Comparison of ENCODE assay signal across 32 mouse cellular contexts in genomic region chr15:12362001-12362700, GRCm38 (mm10). TPM values are rescaled to one million over a fixed set of nuclear protein-coding genes. Genes with fewer than 3 reads are reported as not detected.
DNase-seq lines count a peak whose midpoint lies in the region; ATAC-seq lines count a peak whose summit lies in the region.
"Had no signal": no experiment of that assay in that cellular context is flagged by ENCODE, and none has a peak within 500 bp of the region (broad histone marks: within the 10 kb centered on the region; RNA-seq: fewer than 3 reads in every experiment).

No protein-coding gene starts in this region.

- no peak for ATAC-seq in embryonic facial prominence, embryonic 14.5 days (ENCODE audit: low read depth)
- ATAC-seq: forebrain, postnatal 0 days; hindbrain, postnatal 0 days; intestine, embryonic 16.5 days had no signal

- H3K9ac ChIP-seq in embryonic facial prominence, embryonic 14.5 days (ENCODE audit: low read depth, low read length), result 0 out of 2 replicates have a peak overlapping the region, but pooled peaks have one; percentile 10
- H3K9ac ChIP-seq: embryonic facial prominence, embryonic 12.5 days; forebrain, postnatal 0 days; heart, embryonic 15.5 days; hindbrain, embryonic 12.5 days; liver, embryonic 15.5 days; lung, embryonic 15.5 days; neural tube, embryonic 13.5 days had no signal

- no peak overlapping the region for H3K27ac ChIP-seq in embryonic facial prominence, embryonic 14.5 days (replicated peaks; ENCODE audit: low read depth, low read length)
- H3K27ac ChIP-seq in embryonic facial prominence, embryonic 10.5 days (replicated peaks), result no peak overlapping the region
- H3K27ac ChIP-seq: embryonic facial prominence, embryonic 12.5 days; heart, embryonic 10.5 days; heart, embryonic 15.5 days; hindbrain, embryonic 12.5 days; hindbrain, postnatal 0 days; liver, embryonic 15.5 days; lung, embryonic 15.5 days; midbrain, embryonic 10.5 days; neural tube, embryonic 13.5 days had no signal

- no peaks in the 10 kb centered on the region for H3K9me3 ChIP-seq in embryonic facial prominence, embryonic 14.5 days (ENCODE audit: control insufficient read depth, low read length)
- H3K9me3 ChIP-seq in embryonic facial prominence, embryonic 10.5 days, result no peaks in the 10 kb centered on the region
- H3K9me3 ChIP-seq: embryonic facial prominence, embryonic 12.5 days; G1E; heart, embryonic 10.5 days; heart, embryonic 15.5 days; hindbrain, embryonic 12.5 days; liver, embryonic 15.5 days; lung, embryonic 15.5 days; midbrain, embryonic 10.5 days; neural tube, embryonic 13.5 days had no signal

- H3K27me3 ChIP-seq in embryonic facial prominence, embryonic 14.5 days (replicated peaks; ENCODE audit: control insufficient read depth, insufficient read depth, low read length), result no peaks in the 10 kb centered on the region
- no peaks in the 10 kb centered on the region for H3K27me3 ChIP-seq in embryonic facial prominence, embryonic 10.5 days (replicated peaks; ENCODE audit: low read depth, poor library complexity, severe bottlenecking)
- H3K27me3 ChIP-seq: embryonic facial prominence, embryonic 12.5 days; heart, embryonic 15.5 days; hindbrain, embryonic 12.5 days; liver, embryonic 15.5 days; lung, embryonic 15.5 days; neural tube, embryonic 13.5 days had no signal

- 89% methylated on average over 14 of the region's 14 CpGs for WGBS in embryonic facial prominence, embryonic 14.5 days
- WGBS in embryonic facial prominence, embryonic 10.5 days, result 91% methylated on average over 14 of the region's 14 CpGs

- no peak overlapping the region for H3K4me3 ChIP-seq in embryonic facial prominence, embryonic 14.5 days (ENCODE audit: low read depth, low read length)
- no peak overlapping the region for H3K4me3 ChIP-seq in embryonic facial prominence, embryonic 10.5 days
- H3K4me3 ChIP-seq: embryonic facial prominence, embryonic 12.5 days; erythroblast, embryonic 14.5 days; heart, embryonic 10.5 days; heart, embryonic 15.5 days; hindbrain, embryonic 12.5 days; liver, embryonic 15.5 days; lung, embryonic 15.5 days; midbrain, embryonic 10.5 days; neural tube, embryonic 13.5 days had no signal

- peaks cover 16% of the 10 kb centered on the region for H3K36me3 ChIP-seq in embryonic facial prominence, embryonic 14.5 days (ENCODE audit: control insufficient read depth, insufficient read depth, low read length)
- H3K36me3 ChIP-seq in embryonic facial prominence, embryonic 10.5 days (replicated peaks), result peaks cover 18% of the 10 kb centered on the region
- H3K36me3 ChIP-seq: embryonic facial prominence, embryonic 12.5 days; hindbrain, embryonic 12.5 days; liver, embryonic 15.5 days had no signal

- H3K4me2 ChIP-seq in embryonic facial prominence, embryonic 14.5 days (ENCODE audit: low read depth, low read length), result no peak overlapping the region
- H3K4me2 ChIP-seq: embryonic facial prominence, embryonic 12.5 days; heart, embryonic 15.5 days; hindbrain, embryonic 12.5 days; liver, embryonic 15.5 days; lung, embryonic 15.5 days; neural tube, embryonic 13.5 days had no signal

- no peaks in the 10 kb centered on the region for H3K4me1 ChIP-seq in embryonic facial prominence, embryonic 14.5 days (ENCODE audit: control insufficient read depth, insufficient read depth, low read length)
- H3K4me1 ChIP-seq in embryonic facial prominence, embryonic 10.5 days, result peaks cover 8% of the 10 kb centered on the region
- H3K4me1 ChIP-seq: embryonic facial prominence, embryonic 12.5 days had no signal

- DNase-seq in embryonic facial prominence, embryonic 14.5 days (ENCODE audit: low spot score), result no peak
- DNase-seq in embryonic facial prominence, embryonic 10.5 days (ENCODE audit: low spot score), result no peak
- peak; percentile 37 to 81 for DNase-seq in layer of hippocampus, adult 18-20 months (ENCODE audit: low spot score in 2 of 2)
- DNase-seq in layer of hippocampus, postnatal 25 days (ENCODE audit: extremely low spot score in 1 of 2, low spot score in 1 of 2), result no peak
- DNase-seq in layer of hippocampus, postnatal 36 days, result peak; percentile 35 to 58
- DNase-seq in B cell, adult 2 months, result no peak
- no peak for DNase-seq in adrenal gland, adult 8-10 months
- DNase-seq: adrenal gland, postnatal 10 days; cerebellum, adult 11 months; cerebellum, adult 9-10 months; cerebellum, postnatal 36 days; forebrain, postnatal 0 days; gastrocnemius, postnatal 14 days; kidney, postnatal 14 days; liver; right cerebral cortex, postnatal 14 days had no signal

RNA-seq across cellular contexts. Expression of gene 1810049J17Rik, which starts 40.5 kb away (rescaled TPM):
- polyA plus RNA-seq in embryonic facial prominence, embryonic 14.5 days (2014; fragmentation: Nextera tagmentation; extraction: Ambion mirVana), result 2.1 and 2.9 TPM in 2 replicates
- not detected in 2 replicates for polyA plus RNA-seq in embryonic facial prominence, embryonic 10.5 days (2016; fragmentation: Nextera tagmentation; extraction: Ambion mirVana)
- 1 to 10 TPM in 1 of 2 experiments, not detected in 1; 2.5 TPM for total RNA-seq in layer of hippocampus, adult 18-20 months (2021)
- total RNA-seq in layer of hippocampus, postnatal 25 days (2021), result under 1 TPM in 1 of 2 experiments, not detected in 1; 0.69 TPM
- 1 to 10 TPM in 1 of 2 experiments, not detected in 1; 2.0 TPM for total RNA-seq in layer of hippocampus, postnatal 36 days (2021)
- total RNA-seq in adrenal gland, adult 8-10 months (2022), result 1 to 10 TPM in 1 of 4 experiments, under 1 TPM in 2, not detected in 1; 0.61 to 1.2 (median 0.75) TPM
- total RNA-seq: forebrain, postnatal 0 days; gastrocnemius, postnatal 14 days; granulocyte monocyte progenitor cell, adult 5-6 weeks; hindbrain, postnatal 0 days; midbrain, postnatal 0 days had no signal
- polyA plus RNA-seq: erythroblast, embryonic 14.5 days; forebrain, embryonic 11.5 days; heart, embryonic 10.5 days; heart, embryonic 15.5 days; small intestine, adult 2 months had no signal

RNA-seq across cellular contexts. Expression of gene Golph3, which starts 40.9 kb away (rescaled TPM):
- polyA plus RNA-seq in embryonic facial prominence, embryonic 14.5 days (2014; fragmentation: Nextera tagmentation; extraction: Ambion mirVana), result 115 and 118 TPM in 2 replicates
- polyA plus RNA-seq in embryonic facial prominence, embryonic 10.5 days (2016; fragmentation: Nextera tagmentation; extraction: Ambion mirVana), result 61.0 and 61.5 TPM in 2 replicates
- 100 to 1,000 TPM in 1 of 2 experiments, 10 to 100 TPM in 1; 98.4 to 100 TPM for total RNA-seq in layer of hippocampus, adult 18-20 months (2021)
- total RNA-seq in layer of hippocampus, postnatal 25 days (2021), result 10 to 100 TPM; 90.6 to 98.8 TPM
- total RNA-seq in layer of hippocampus, postnatal 36 days (2021), result 10 to 100 TPM; 92.1 to 99.2 TPM
- 100 to 1,000 TPM; 109 to 136 (median 122) TPM for total RNA-seq in adrenal gland, adult 8-10 months (2022)

Comparison
In these comparisons a context has a peak if more than half of its experiments do, and no peak if none do; other contexts are left out.
1. DNase-seq: peak in layer of hippocampus, adult 18-20 months (2 of 2) and layer of hippocampus, postnatal 36 days (2 of 2); none in embryonic facial prominence, embryonic 14.5 days (single experiment), embryonic facial prominence, embryonic 10.5 days (single experiment), layer of hippocampus, postnatal 25 days (0 of 2), B cell, adult 2 months (0 of 2) and adrenal gland, adult 8-10 months (single experiment).